Mouse (Mus musculus) small intestine, adult 2 months (tissue): Measurements from ENCODE around the gene Rnf31.

Source experiments
- CTCF ChIP-seq: fragments of 200-500 bp; IDR thresholded peaks from 2 replicates; pipeline ENCODE4 v1.5.1; 2012; ENCODE audit warnings: low read depth, mild to moderate bottlenecking, control low read depth, inconsistent platforms, low read length, moderate library complexity, mixed read lengths; ENCODE audit not compliant: insufficient replicate concordance, insufficient read length; ENCODE audit errors: extremely low read depth
- POLR2A ChIP-seq: fragments of 200-500 bp; IDR thresholded peaks from 2 replicates; pipeline ENCODE4 v1.6.1; 2012; ENCODE audit warnings: low read depth, mild to moderate bottlenecking, control low read depth, inconsistent platforms, low read length, moderate library complexity

- TF ChIP-seq CTCF (peak; percentile 91; the same call in 1 of the 2 replicates), POLR2A (no peak)
Observed at GRCm38 (mm10) chr14:55557003-55557402, 34.5 kb upstream of the Rnf31 start.
